Mouse (Mus musculus) CD4-positive, CD25-positive, alpha-beta regulatory T cell, adult 4 months (primary cell): ENCODE results near the gene Bex6. TPM values are rescaled to one million over a fixed set of nuclear protein-coding genes. Genes with fewer than 3 reads are reported as not detected.
A peak's percentile ranks its signal among the peaks of the same experiment; 100 is the strongest.

ENCODE experiments used
- ATAC-seq: one replicate; pipeline ENCODE4 v1.8.0; 2017
- polyA plus RNA-seq, 2 experiments: library from polyadenylated mRNA; unstranded; fragments of 100-300 nt; shearing (Covaris generic); gene quantifications; one replicate each; pipeline ENCODE4 v1.2.1; 2017

Gene Bex6
- not detected for polyA plus RNA-seq

GRCm38 (mm10) chr16:32179333-32179901 is at the start of gene Bex6:
Bex6 (plus strand) TSS chr16:32179823.
- ATAC-seq, result no peak

DNA sequence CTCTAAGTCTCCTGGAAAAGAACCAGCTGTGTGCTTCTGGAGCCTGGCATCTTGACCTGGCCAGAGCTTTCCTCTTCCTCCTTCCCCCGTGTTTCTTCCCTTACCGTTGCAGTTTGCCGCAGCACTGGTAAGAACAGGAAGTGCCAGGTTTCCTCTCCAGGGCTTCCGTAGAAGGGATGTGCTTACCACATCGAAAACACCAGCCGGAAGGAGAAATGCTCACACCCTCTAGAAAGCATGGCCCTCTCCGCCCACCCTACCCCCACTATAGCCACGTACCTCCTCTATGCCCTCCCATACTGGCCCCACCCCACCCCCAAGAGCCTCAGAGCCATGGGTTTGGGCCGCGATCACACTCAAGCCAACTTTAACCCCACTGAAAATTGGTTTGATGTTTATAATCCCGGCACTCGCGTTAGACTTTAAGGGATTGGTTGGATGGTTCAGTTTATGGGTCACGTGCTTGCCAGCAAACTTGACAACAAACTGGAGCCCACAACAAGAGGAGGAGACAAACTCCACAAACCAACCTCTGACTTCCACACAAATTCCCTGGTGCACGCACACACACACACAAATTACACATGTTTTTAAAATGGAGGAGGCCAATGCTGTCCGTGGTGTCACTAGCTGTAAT is 49.3 kb upstream of the Bex6 start:
- peak; percentile 92 for ATAC-seq

DNA sequence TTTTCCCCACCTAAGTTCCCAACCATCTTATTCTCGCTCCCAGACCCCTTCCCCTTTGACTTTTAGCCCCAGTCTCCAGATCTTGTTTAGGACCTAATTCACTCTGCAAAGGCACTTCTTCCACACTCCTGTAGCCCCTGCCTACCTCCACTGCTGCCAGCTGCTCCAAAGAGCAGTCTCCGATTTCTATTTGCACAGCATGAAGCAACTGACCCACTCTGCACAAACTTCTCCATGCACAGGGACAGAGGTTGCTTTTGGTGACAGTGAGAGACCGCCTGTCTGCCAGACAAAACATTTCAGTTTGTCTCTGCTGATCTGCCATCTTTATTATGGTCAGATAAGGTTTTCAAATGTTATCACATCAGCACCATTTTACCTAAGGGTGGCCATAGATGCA is 46.5 kb upstream of the Bex6 start:
- ATAC-seq, result no peak

- no peak for ATAC-seq
Observed at GRCm38 (mm10) chr16:32135842-32136357, 43.7 kb upstream of the Bex6 start.

DNA sequence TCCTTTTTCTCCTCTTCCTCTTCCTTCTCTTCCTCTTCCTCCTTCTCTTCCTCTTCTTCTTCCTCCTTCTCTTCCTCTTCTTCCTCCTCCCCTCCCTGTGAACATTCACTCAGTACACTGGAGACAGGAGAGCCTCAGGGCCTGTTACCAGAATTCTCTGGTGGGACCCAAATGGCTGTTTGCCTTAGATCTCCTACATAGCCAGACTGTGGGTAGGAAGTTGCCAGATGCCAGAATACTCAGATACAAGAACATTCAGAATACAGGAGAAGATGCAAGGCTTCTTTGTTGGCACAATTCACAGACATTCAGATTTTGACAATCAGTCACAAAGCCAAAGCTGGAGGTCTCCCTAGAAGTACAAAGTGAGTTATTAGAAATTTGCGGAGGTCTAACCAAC is 40.7 kb upstream of the Bex6 start:
- no peak for ATAC-seq

DNA sequence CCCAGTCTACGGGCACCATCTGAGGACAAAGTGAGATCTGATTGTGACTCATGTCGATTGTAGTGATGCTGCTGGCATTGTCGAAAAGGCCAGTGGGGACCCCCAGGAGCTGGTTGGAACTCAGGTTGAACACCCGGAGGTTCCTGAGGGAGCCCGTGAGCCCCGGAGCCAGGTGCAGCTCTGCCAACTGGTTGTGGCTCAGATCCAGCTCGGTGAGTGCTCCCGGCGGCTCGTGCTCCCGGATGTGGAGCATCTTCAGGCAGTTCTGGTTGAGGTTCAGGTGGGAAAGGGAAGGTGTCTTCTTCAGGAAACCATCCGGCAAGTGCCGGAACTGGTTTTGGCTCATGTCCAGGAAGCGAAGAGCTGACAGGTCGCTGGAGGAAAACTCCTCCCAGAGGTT is 35.9 kb upstream of the Bex6 start:
- no peak for ATAC-seq

- no peak for ATAC-seq
Observed at GRCm38 (mm10) chr16:32144592-32144991, 35.0 kb upstream of the Bex6 start.

- no peak for ATAC-seq
Observed at GRCm38 (mm10) chr16:32147589-32148207, 31.9 kb upstream of the Bex6 start.

- ATAC-seq, result no peak
Observed at GRCm38 (mm10) chr16:32153976-32154375, 25.6 kb upstream of the Bex6 start.

DNA sequence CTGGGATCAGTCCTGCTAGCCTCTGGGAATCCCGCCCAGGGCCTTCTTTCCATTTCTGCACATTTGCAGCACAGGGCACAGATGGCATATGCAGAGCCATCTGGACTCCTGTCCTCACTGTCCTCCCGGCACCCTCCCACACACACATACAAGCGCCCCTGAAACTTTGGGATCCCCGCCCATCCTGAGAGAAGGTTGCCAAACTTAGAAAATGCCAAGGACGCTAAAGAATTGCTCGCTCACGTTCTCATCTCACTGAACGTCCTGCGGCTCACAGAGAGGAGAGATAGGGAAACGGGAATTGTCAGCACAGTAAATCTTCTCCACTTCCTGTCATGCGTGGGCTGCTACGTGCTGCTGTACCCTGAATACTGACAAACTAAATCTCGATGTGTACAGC is 25.2 kb upstream of the Bex6 start:
- ATAC-seq, result no peak

GRCm38 (mm10) chr16:32156719-32157118 is 22.9 kb upstream of the Bex6 start:
- ATAC-seq, result no peak

DNA sequence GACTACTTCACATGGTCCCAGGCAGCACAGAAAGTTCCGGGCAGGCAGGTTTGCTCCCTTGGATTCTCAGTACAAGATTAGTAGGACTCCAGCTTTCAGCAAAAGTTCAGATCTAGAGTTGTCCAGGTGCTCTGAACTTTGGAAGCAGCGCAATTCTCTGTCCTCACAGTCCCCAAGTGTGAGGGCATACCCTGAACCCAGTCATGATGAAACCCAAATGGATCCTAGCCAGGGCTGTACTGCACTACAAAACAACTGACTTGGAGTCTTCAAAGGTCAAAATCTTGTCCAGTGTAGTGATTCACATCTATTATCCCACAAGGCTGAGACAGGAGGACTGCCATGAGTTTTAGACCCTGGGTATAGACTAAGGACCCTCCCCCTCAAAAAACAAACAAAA is 22.3 kb upstream of the Bex6 start:
- ATAC-seq, result no peak

GRCm38 (mm10) chr16:32158966-32159365 is 20.7 kb upstream of the Bex6 start:
- no peak for ATAC-seq

DNA sequence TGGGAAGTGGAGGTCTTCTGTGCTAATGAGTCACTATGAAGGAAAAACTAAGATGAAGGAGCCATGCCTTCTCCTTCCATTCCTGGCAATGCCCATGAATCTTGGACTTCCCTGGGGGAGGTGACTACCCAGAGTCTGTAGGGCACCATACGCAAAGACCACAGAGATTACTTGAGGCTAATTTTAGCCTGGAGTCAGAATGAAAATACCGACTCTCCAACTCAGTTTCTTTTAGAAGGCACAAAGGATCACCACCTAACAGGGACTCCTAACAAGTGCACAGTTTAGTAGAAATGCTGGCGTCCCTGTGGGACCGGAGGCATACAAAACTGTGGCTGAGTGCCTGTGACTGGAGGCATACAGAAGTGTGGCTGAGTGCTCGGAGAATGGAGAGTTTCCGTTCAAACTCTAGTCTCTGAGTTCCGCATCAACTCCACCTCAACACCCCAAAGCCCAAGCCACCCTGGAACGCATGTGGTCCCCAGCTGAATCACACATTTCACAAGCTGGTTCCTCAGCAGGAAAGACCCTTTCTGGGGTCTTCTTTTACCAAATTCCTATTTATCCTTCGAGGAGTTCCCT is 18.8 kb upstream of the Bex6 start:
- ATAC-seq, result no peak

- ATAC-seq, result peak; percentile 60
Observed at GRCm38 (mm10) chr16:32163392-32163791, 16.2 kb upstream of the Bex6 start.

DNA sequence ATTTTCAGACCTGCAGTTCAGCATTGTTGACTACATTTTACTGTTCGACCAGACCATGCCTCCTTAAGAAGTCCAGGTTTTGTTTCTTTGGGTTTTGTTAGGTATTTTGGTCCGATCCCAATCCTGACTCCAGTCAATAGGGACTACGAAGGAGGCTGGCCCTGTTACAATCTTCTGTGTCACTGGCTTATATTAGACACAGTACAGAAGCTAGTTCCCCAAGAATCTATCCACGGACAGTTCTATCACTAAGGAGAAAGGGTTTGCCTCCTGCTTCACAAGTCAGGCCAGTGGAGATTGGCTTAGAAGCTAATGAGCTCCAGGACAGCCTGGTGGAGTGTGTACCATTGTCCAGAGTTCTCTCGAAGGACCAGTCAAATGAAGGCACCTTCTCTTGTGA is 15.7 kb upstream of the Bex6 start:
- ATAC-seq, result no peak

DNA sequence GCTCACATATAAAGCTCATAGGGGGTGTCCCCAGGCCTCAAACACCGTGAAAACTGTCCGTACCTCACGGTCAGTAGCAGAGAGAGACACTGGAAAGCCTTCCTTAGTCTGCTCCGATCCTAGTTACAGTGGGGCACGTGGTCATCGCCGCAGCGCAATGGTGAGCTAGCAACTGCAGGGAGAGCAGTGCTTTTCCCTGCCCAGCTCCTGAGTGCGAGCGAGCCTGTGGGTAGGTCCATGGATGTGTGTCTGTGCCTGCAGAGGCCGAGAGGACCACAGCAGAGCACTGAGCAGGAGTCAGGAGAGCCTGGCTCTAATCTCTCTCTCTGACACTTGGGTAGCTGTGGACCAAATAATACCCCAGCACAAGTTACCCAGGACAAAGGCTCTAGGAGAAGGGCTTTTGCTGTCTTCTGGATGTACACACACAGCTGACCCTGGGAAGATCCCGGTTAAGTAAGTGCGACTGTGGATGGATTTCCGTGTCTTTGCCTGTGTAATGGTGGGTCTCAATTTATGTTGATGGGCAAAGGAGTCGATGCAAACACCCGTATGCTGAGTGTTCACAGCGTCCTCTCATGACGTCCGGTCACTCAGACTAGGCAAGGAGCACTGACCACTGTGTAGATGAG is 15.1 kb upstream of the Bex6 start:
- ATAC-seq, result no peak

GRCm38 (mm10) chr16:32165281-32165821 is 14.3 kb upstream of the Bex6 start, which contains the start of gene Nrros:
Nrros (minus strand) TSS chr16:32165594.
- ATAC-seq, result peak; percentile 90

GRCm38 (mm10) chr16:32167819-32168545 is 11.6 kb upstream of the Bex6 start:
- ATAC-seq, result no peak

- ATAC-seq, result no peak
Observed at GRCm38 (mm10) chr16:32171031-32171731, 8.4 kb upstream of the Bex6 start.

- ATAC-seq, result no peak
Observed at GRCm38 (mm10) chr16:32173401-32173800, 6.2 kb upstream of the Bex6 start.
